Mouse (Mus musculus) liver, postnatal 0 days (tissue): Measurements from ENCODE around the gene Elmo2.

ENCODE experiments used
- CTCF ChIP-seq: sonication (generic); IDR thresholded peaks from 2 replicates; pipeline ENCODE4 v1.5.1; 2016; ENCODE audit warnings: antibody characterized with exemption, low read depth
- EP300 ChIP-seq: IDR thresholded peaks from 2 replicates; pipeline ENCODE4 v1.6.1; 2016; ENCODE audit warnings: antibody characterized with exemption, low read depth, mild to moderate bottlenecking

GRCm38 (mm10) chr2:165296571-165296970 lies 29.7 kb downstream of the Elmo2 start:
- no peak for TF ChIP-seq CTCF
- no peak for TF ChIP-seq EP300
